Mouse (Mus musculus) adrenal gland, postnatal 4 days (tissue): ENCODE measurements around the gene Rtf2. TPM values are rescaled to one million over a fixed set of nuclear protein-coding genes. Genes with fewer than 3 reads are reported as not detected.

Source experiments
- DNase-seq, 2 experiments: peaks; one replicate each; pipeline ENCODE4 v3.0.0; 2021 to 2022; ENCODE audit warnings: low spot score in 2 of 2, mixed read lengths in 2 of 2
- total RNA-seq, 2 experiments: library from RNA; stranded (reverse); gene quantifications; 2 replicates each; pipeline ENCODE4 v1.2.3; 2021

Rtf2 gene
- total RNA-seq, 2 experiments from 2014 or later = 73.0 to 73.2 TPM

- no peak for DNase-seq
Observed at GRCm38 (mm10) chr2:172437371-172437952, 2.9 kb upstream of the Rtf2 start.

GRCm38 (mm10) chr2:172440640-172441005 lies 267 bp downstream of the Rtf2 start:
- DNase-seq = no peak

GRCm38 (mm10) chr2:172441176-172441575 lies 820 bp downstream of the Rtf2 start:
- DNase-seq = no peak

GRCm38 (mm10) chr2:172445617-172446016 lies 5.3 kb downstream of the Rtf2 start:
- DNase-seq = no peak

- no peak for DNase-seq
Observed at GRCm38 (mm10) chr2:172447317-172447716, 7.0 kb downstream of the Rtf2 start.

GRCm38 (mm10) chr2:172448329-172448728 lies 8.0 kb downstream of the Rtf2 start:
- no peak for DNase-seq

GRCm38 (mm10) chr2:172450640-172451039 lies 10.3 kb downstream of the Rtf2 start:
- DNase-seq = no peak

- no peak for DNase-seq
Observed at GRCm38 (mm10) chr2:172452031-172452430, 11.7 kb downstream of the Rtf2 start.

GRCm38 (mm10) chr2:172452458-172452857 lies 12.1 kb downstream of the Rtf2 start:
- no peak for DNase-seq

- no peak for DNase-seq
Observed at GRCm38 (mm10) chr2:172458496-172458895, 18.1 kb downstream of the Rtf2 start, which contains the start of gene Gcnt7. Gcnt7 (minus strand) TSS chr2:172458596.

GRCm38 (mm10) chr2:172460647-172461046 lies 20.3 kb downstream of the Rtf2 start:
- DNase-seq = no peak

- DNase-seq = no peak
Observed at GRCm38 (mm10) chr2:172462813-172463212, 22.5 kb downstream of the Rtf2 start.

GRCm38 (mm10) chr2:172466427-172467132 lies 26.2 kb downstream of the Rtf2 start:
- DNase-seq = no peak

- DNase-seq = no peak
Observed at GRCm38 (mm10) chr2:172467206-172467605, 26.9 kb downstream of the Rtf2 start.

- peak; percentile 20 to 36 for DNase-seq
Observed at GRCm38 (mm10) chr2:172468346-172468819, 28.0 kb downstream of the Rtf2 start.

- DNase-seq = no peak
Observed at GRCm38 (mm10) chr2:172472318-172472717, 32.0 kb downstream of the Rtf2 start, which contains the start of gene Fam209. Fam209 (plus strand) TSS chr2:172472520.

- DNase-seq = no peak
Observed at GRCm38 (mm10) chr2:172473591-172473990, 33.2 kb downstream of the Rtf2 start.

- no peak for DNase-seq
Observed at GRCm38 (mm10) chr2:172474970-172475369, 34.6 kb downstream of the Rtf2 start.

- DNase-seq = no peak
Observed at GRCm38 (mm10) chr2:172476707-172477260, 36.4 kb downstream of the Rtf2 start.

GRCm38 (mm10) chr2:172477350-172477749 lies 37.0 kb downstream of the Rtf2 start:
- no peak for DNase-seq

GRCm38 (mm10) chr2:172477860-172478259 lies 37.5 kb downstream of the Rtf2 start:
- DNase-seq = no peak

GRCm38 (mm10) chr2:172480296-172480695 lies 39.9 kb downstream of the Rtf2 start:
- DNase-seq = no peak
